Mouse (Mus musculus) forebrain, postnatal 0 days (tissue): ENCODE data around the gene Dbp. TPM values are rescaled to one million over a fixed set of nuclear protein-coding genes. Genes with fewer than 3 reads are reported as not detected.

Source experiments
- ATAC-seq: fragments of 200-750 bp; cut with Nextera tagmentation; 2 replicates; pipeline ENCODE4 v1.8.0; 2017; ENCODE audit warnings: mild to moderate bottlenecking, moderate library complexity
- DNase-seq: peaks from one replicate; pipeline ENCODE4 v3.0.0-alpha.2; 2015
- H3K27ac ChIP-seq: fragments of 300-500 bp; sonication (generic); 2 replicates; pipeline ENCODE4 v1.5.1; 2014; ENCODE audit warnings: low read depth, mild to moderate bottlenecking, antibody characterized with exemption, low read length, moderate library complexity, mixed read lengths
- H3K27me3 ChIP-seq: fragments of 300-500 bp; sonication (generic); 2 replicates; pipeline ENCODE4 v1.6.1; 2014; ENCODE audit warnings: mild to moderate bottlenecking, low read length, mixed read lengths; ENCODE audit not compliant: insufficient read depth
- H3K36me3 ChIP-seq: fragments of 300-500 bp; sonication (generic); 2 replicates; pipeline ENCODE4 v1.6.1; 2014; ENCODE audit warnings: mild to moderate bottlenecking, moderate library complexity; ENCODE audit not compliant: insufficient read depth
- H3K4me1 ChIP-seq: fragments of 300-500 bp; sonication (generic); 2 replicates; pipeline ENCODE4 v1.6.1; 2014; ENCODE audit warnings: antibody characterized with exemption; ENCODE audit not compliant: insufficient read depth
- H3K4me2 ChIP-seq: fragments of 300-500 bp; sonication (generic); 2 replicates; pipeline ENCODE4 v1.6.1; 2014; ENCODE audit warnings: low read depth, mild to moderate bottlenecking, moderate library complexity
- H3K4me3 ChIP-seq: fragments of 300-500 bp; sonication (generic); 2 replicates; pipeline ENCODE4 v1.5.1; 2014; ENCODE audit warnings: low read depth, low read length, mixed read lengths
- H3K9ac ChIP-seq: fragments of 300-500 bp; sonication (generic); 2 replicates; pipeline ENCODE4 v1.6.1; 2014; ENCODE audit warnings: mild to moderate bottlenecking
- H3K9me3 ChIP-seq: fragments of 300-500 bp; sonication (generic); 2 replicates; pipeline ENCODE4 v1.6.1; 2016; ENCODE audit warnings: low read length
- CTCF ChIP-seq: sonication (generic); IDR thresholded peaks from 2 replicates; pipeline ENCODE4 v1.5.1; 2016; ENCODE audit warnings: antibody characterized with exemption, control low read depth, low read depth
- WGBS: fragments of 180-500 bp; shearing (Covaris S2); extraction: QIAGEN DNeasy Blood & Tissue Kit; methylation state at CpG from one replicate; pipeline ENCODE4 v1.1.7; 2014; 5-methylcytosine and 5-hydroxymethylcytosine counted together
- polyA plus RNA-seq: library from polyadenylated mRNA; unstranded; fragments of >200 nt; fragmentation: Nextera tagmentation; extraction: Ambion mirVana; gene quantifications from 2 replicates; pipeline ENCODE4 v1.2.1, GENCODE M21; 2015
- total RNA-seq: library from RNA; depleted of rRNA; stranded (reverse); fragments of >200 nt; gene quantifications from 2 replicates; pipeline ENCODE4 v1.2.3, GENCODE M21; 2014

Dbp gene
- total and polyA plus RNA-seq, 2 experiments from 2014 or later = 6.6 to 9.0 TPM

DNA sequence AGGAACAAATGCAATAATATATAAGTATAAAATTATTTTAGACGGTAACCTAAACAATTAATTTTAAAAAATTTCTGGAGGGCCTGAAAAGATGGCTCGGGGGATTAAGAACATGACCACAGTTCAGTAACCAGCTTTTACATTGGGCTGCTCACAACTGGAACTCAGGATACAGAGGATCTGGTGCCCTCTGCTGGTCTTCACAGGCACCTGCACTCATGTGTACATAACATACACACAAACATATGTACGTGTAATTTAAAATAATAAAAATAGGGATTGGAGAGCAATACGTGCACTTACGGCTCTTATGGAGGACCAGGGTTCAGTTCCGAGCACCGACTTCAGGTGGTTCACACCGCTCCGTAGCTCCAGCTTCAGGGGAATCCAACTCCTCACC lies 36.0 kb upstream of the Dbp start:
- Histone ChIP-seq H3K4me3 (no peak overlapping the region), H3K36me3 (no peaks in the 10 kb centered on the region), H3K9ac (no peak overlapping the region), H3K4me2 (no peak overlapping the region), H3K9me3 (no peaks in the 10 kb centered on the region), H3K27me3 (no peaks in the 10 kb centered on the region), H3K27ac (no peak overlapping the region), H3K4me1 (no peaks in the 10 kb centered on the region)
- 0 out of 2 replicates have a peak, but pooled peaks have one; percentile 27 for TF ChIP-seq CTCF
- WGBS = 95% methylated on average over 9 of the region's 9 CpGs
- no peak for ATAC-seq
- no peak for DNase-seq

GRCm38 (mm10) chr7:45677627-45678295 lies 27.1 kb upstream of the Dbp start:
- Histone ChIP-seq H3K9ac (no peak overlapping the region), H3K27me3 (no peaks in the 10 kb centered on the region), H3K4me2 (no peak overlapping the region), H3K27ac (no peak overlapping the region), H3K4me1 (no peaks in the 10 kb centered on the region), H3K4me3 (no peak overlapping the region), H3K9me3 (no peaks in the 10 kb centered on the region), H3K36me3 (no peaks in the 10 kb centered on the region; the same call in 1 of the 2 replicates)
- WGBS = 80% methylated on average over 7 of the region's 7 CpGs
- TF ChIP-seq CTCF = no peak
- ATAC-seq = no peak
- no peak for DNase-seq

- no peak for TF ChIP-seq CTCF
- Histone ChIP-seq H3K4me2 (no peak overlapping the region), H3K36me3 (no peaks in the 10 kb centered on the region; the same call in 1 of the 2 replicates), H3K27me3 (no peaks in the 10 kb centered on the region), H3K27ac (no peak overlapping the region), H3K4me3 (no peak overlapping the region), H3K4me1 (no peaks in the 10 kb centered on the region), H3K9ac (no peak overlapping the region), H3K9me3 (no peaks in the 10 kb centered on the region)
- ATAC-seq (no peak), DNase-seq (no peak)
- WGBS = 92% methylated on average over 14 of the region's 14 CpGs
Observed at GRCm38 (mm10) chr7:45678513-45678912, 26.4 kb upstream of the Dbp start.

GRCm38 (mm10) chr7:45679966-45680621 lies 24.8 kb upstream of the Dbp start:
- Histone ChIP-seq H3K9me3 (no peaks in the 10 kb centered on the region), H3K36me3 (no peaks in the 10 kb centered on the region; the same call in 1 of the 2 replicates), H3K4me2 (no peak overlapping the region), H3K4me1 (no peaks in the 10 kb centered on the region), H3K27me3 (no peaks in the 10 kb centered on the region), H3K9ac (no peak overlapping the region), H3K4me3 (no peak overlapping the region), H3K27ac (no peak overlapping the region)
- WGBS = 66% methylated on average over 14 of the region's 14 CpGs
- ATAC-seq = no peak
- no peak for TF ChIP-seq CTCF
- no peak for DNase-seq

- no peak for TF ChIP-seq CTCF
- Histone ChIP-seq H3K27ac (no peak overlapping the region), H3K36me3 (no peaks in the 10 kb centered on the region; the same call in 1 of the 2 replicates), H3K4me1 (no peaks in the 10 kb centered on the region), H3K4me2 (no peak overlapping the region), H3K27me3 (no peaks in the 10 kb centered on the region), H3K9me3 (no peaks in the 10 kb centered on the region), H3K9ac (no peak overlapping the region), H3K4me3 (no peak overlapping the region)
- ATAC-seq (no peak), DNase-seq (no peak)
- WGBS = 88% methylated on average over 8 of the region's 8 CpGs
Observed at GRCm38 (mm10) chr7:45681046-45681736, 23.7 kb upstream of the Dbp start.

GRCm38 (mm10) chr7:45682144-45683126 lies 22.5 kb upstream of the Dbp start:
- Histone ChIP-seq H3K36me3 (no peaks in the 10 kb centered on the region; the same call in 1 of the 2 replicates), H3K9me3 (no peaks in the 10 kb centered on the region), H3K27me3 (no peaks in the 10 kb centered on the region), H3K4me3 (no peak overlapping the region), H3K9ac (0 out of 2 replicates have a peak overlapping the region, but pooled peaks have one; percentile 19), H3K4me1 (no peaks in the 10 kb centered on the region), H3K27ac (peak overlapping the region; percentile 48), H3K4me2 (peak overlapping the region; percentile 27)
- peak; percentile 99 for TF ChIP-seq CTCF
- 29% methylated on average over 14 of the region's 14 CpGs for WGBS
- DNase-seq = peak; percentile 93
- peak; percentile 95 for ATAC-seq
